Mouse (Mus musculus): ENCODE measurements around the gene Efl1. TPM values are rescaled to one million over a fixed set of nuclear protein-coding genes. Genes with fewer than 3 reads are reported as not detected.
A peak's percentile ranks its signal among the peaks of the same experiment; 100 is the strongest.

Efl1 gene
- polyA plus RNA-seq (2014; fragmentation: Nextera tagmentation; extraction: Ambion mirVana) = 19.6 and 24.8 TPM in 2 replicates

GRCm38 (mm10) chr7:82648353-82649080 is at the start of gene Efl1, which contains the start of gene Saxo2:
Gene Efl1, plus strand, starts transcription at chr7:82648614.
Gene Saxo2, minus strand, starts transcription at chr7:82648528.
- Histone ChIP-seq H3K4me2 (ENCODE audit: low read length) (peak within 1 kb of the TSS; percentile 67), H3K9ac (replicated peaks; ENCODE audit: low read length) (peak within 1 kb of the TSS; percentile 59), H3K4me1 (ENCODE audit: control insufficient read depth, insufficient read depth, low read length) (peaks cover 8% of the 10 kb centered on the region), H3K27me3 (ENCODE audit: control insufficient read depth, insufficient read depth, low read length) (no peaks in the 10 kb centered on the region), H3K9me3 (ENCODE audit: control insufficient read depth, low read length) (no peaks in the 10 kb centered on the region), H3K4me3 (replicated peaks; ENCODE audit: low read depth, low read length) (peak within 1 kb of the TSS; percentile 66), H3K27ac (replicated peaks; ENCODE audit: low read depth, low read length) (no peak within 1 kb of the TSS), H3K36me3 (ENCODE audit: control insufficient read depth, insufficient read depth, low read length) (0 out of 2 replicates have a peak, but pooled peaks cover 10% of the 10 kb centered on the region)
- peak; percentile 98 for DNase-seq
- ATAC-seq (ENCODE audit: low FRiP score, low TSS enrichment) = peak; percentile 98
- under 1% methylated on average over 46 of the region's 46 CpGs for WGBS

- Histone ChIP-seq H3K9me3 (ENCODE audit: control insufficient read depth, low read length) (no peaks in the 10 kb centered on the region), H3K4me1 (ENCODE audit: control insufficient read depth, insufficient read depth, low read length) (no peaks in the 10 kb centered on the region), H3K9ac (replicated peaks; ENCODE audit: low read length) (no peak overlapping the region), H3K4me2 (ENCODE audit: low read length) (no peak overlapping the region), H3K4me3 (replicated peaks; ENCODE audit: low read depth, low read length) (no peak overlapping the region), H3K27ac (replicated peaks; ENCODE audit: low read depth, low read length) (no peak overlapping the region), H3K27me3 (ENCODE audit: control insufficient read depth, insufficient read depth, low read length) (no peaks in the 10 kb centered on the region), H3K36me3 (ENCODE audit: control insufficient read depth, insufficient read depth, low read length) (no peaks in the 10 kb centered on the region)
- ATAC-seq (ENCODE audit: low FRiP score, low TSS enrichment) = no peak
- no peak for DNase-seq
- WGBS = 93% methylated on average over 4 of the region's 4 CpGs
Measured at GRCm38 (mm10) chr7:82602008-82602407, 46.4 kb upstream of the Efl1 start.

DNA sequence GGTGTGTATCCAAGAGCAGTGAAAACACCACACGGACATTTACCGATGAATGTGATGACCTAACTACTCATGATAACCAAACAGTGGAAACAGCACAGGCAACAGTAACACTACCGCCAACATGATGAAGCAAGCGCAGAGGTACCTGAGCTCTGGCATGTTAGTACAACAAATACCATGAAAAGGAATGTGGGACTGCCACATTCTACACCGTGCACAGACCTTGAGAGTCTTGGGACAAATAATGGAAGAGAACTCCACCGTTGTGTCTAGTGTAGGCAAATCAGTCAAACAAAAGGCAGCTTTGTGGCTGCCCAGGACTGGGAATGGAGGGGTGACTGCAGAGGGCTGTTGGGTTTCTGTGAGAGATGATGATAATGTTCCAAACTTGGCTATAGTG is 43.0 kb upstream of the Efl1 start:
- no peaks in the 10 kb centered on the region for H3K36me3 ChIP-seq (ENCODE audit: control insufficient read depth, insufficient read depth, low read length)
- no peak overlapping the region for H3K9ac ChIP-seq (replicated peaks; ENCODE audit: low read length)
- H3K4me2 ChIP-seq (ENCODE audit: low read length) = no peak overlapping the region
- WGBS = 85% methylated on average over 6 of the region's 6 CpGs
- DNase-seq (no peak), ATAC-seq (ENCODE audit: low FRiP score, low TSS enrichment) (no peak)
- H3K27ac ChIP-seq (replicated peaks; ENCODE audit: low read depth, low read length) = no peak overlapping the region
- H3K4me3 ChIP-seq (replicated peaks; ENCODE audit: low read depth, low read length) = no peak overlapping the region
- no peaks in the 10 kb centered on the region for H3K4me1 ChIP-seq (ENCODE audit: control insufficient read depth, insufficient read depth, low read length)
- H3K27me3 ChIP-seq (ENCODE audit: control insufficient read depth, insufficient read depth, low read length) = no peaks in the 10 kb centered on the region
- H3K9me3 ChIP-seq (ENCODE audit: control insufficient read depth, low read length) = no peaks in the 10 kb centered on the region

DNA sequence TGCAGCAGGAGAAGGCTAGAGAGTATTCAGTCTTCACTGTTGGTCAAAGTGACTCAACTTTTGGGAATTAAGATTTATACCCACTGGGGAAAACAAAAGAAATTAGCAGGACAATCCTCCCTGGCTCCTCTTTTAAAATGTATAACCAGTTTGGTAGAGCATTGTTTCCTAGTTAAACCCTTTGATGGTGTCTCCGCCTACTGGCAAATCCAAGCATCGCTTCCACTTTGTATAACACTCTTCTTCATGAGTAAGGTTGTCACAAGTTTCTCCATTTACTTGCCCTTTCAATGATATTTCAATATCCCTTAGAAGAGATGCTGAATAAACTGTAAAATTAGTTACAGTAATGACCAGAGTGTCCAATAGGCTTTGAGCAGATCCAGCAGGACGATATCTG is 38.8 kb upstream of the Efl1 start:
- H3K27me3 ChIP-seq (ENCODE audit: control insufficient read depth, insufficient read depth, low read length) = no peaks in the 10 kb centered on the region
- DNase-seq (no peak), ATAC-seq (ENCODE audit: low FRiP score, low TSS enrichment) (no peak)
- no peak overlapping the region for H3K4me2 ChIP-seq (ENCODE audit: low read length)
- H3K4me3 ChIP-seq (replicated peaks; ENCODE audit: low read depth, low read length) = no peak overlapping the region
- no peaks in the 10 kb centered on the region for H3K36me3 ChIP-seq (ENCODE audit: control insufficient read depth, insufficient read depth, low read length)
- no peaks in the 10 kb centered on the region for H3K4me1 ChIP-seq (ENCODE audit: control insufficient read depth, insufficient read depth, low read length)
- H3K9ac ChIP-seq (replicated peaks; ENCODE audit: low read length) = no peak overlapping the region
- no peaks in the 10 kb centered on the region for H3K9me3 ChIP-seq (ENCODE audit: control insufficient read depth, low read length)
- no peak overlapping the region for H3K27ac ChIP-seq (replicated peaks; ENCODE audit: low read depth, low read length)
- WGBS = 68% methylated on average over 3 of the region's 3 CpGs

DNA sequence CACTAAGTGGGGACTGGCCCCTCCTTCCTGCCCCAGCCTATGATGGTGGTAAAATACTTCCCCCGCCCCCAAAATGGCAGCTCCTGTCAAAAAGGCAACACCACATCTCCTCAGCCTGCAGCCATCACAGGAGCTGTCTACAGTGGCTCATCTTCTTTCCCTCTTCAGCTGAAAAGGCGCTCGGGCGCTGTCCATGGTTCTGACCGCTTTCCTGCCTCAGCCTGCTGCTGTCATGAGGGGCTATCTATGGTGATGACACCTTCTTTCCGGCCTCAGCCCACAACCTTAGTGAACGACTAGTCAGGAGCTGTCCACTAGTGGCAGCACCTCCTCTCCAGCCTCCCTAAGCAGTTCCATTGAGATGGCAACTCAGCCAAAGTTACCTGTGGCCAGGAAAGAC is 23.1 kb upstream of the Efl1 start:
- Histone ChIP-seq H3K27me3 (ENCODE audit: control insufficient read depth, insufficient read depth, low read length) (no peaks in the 10 kb centered on the region), H3K4me3 (replicated peaks; ENCODE audit: low read depth, low read length) (no peak overlapping the region), H3K4me1 (ENCODE audit: control insufficient read depth, insufficient read depth, low read length) (no peaks in the 10 kb centered on the region), H3K9me3 (ENCODE audit: control insufficient read depth, low read length) (no peaks in the 10 kb centered on the region), H3K27ac (replicated peaks; ENCODE audit: low read depth, low read length) (no peak overlapping the region), H3K4me2 (ENCODE audit: low read length) (no peak overlapping the region), H3K36me3 (ENCODE audit: control insufficient read depth, insufficient read depth, low read length) (no peaks in the 10 kb centered on the region), H3K9ac (replicated peaks; ENCODE audit: low read length) (no peak overlapping the region)
- DNase-seq = peak; percentile 8
- no peak for ATAC-seq (ENCODE audit: low FRiP score, low TSS enrichment)
- WGBS = 30% methylated on average over 7 of the region's 7 CpGs

GRCm38 (mm10) chr7:82647183-82647582 is 1.2 kb upstream of the Efl1 start:
- 90% methylated on average over 3 of the region's 3 CpGs for WGBS
- 0 out of 2 replicates have a peak, but pooled peaks cover 8% of the 10 kb centered on the region for H3K36me3 ChIP-seq (ENCODE audit: control insufficient read depth, insufficient read depth, low read length)
- no peak overlapping the region for H3K9ac ChIP-seq (replicated peaks; ENCODE audit: low read length)
- H3K4me3 ChIP-seq (replicated peaks; ENCODE audit: low read depth, low read length) = no peak overlapping the region
- H3K27me3 ChIP-seq (ENCODE audit: control insufficient read depth, insufficient read depth, low read length) = no peaks in the 10 kb centered on the region
- H3K9me3 ChIP-seq (ENCODE audit: control insufficient read depth, low read length) = no peaks in the 10 kb centered on the region
- H3K27ac ChIP-seq (replicated peaks; ENCODE audit: low read depth, low read length) = no peak overlapping the region
- H3K4me2 ChIP-seq (ENCODE audit: low read length) = no peak overlapping the region
- DNase-seq = no peak
- peaks cover 8% of the 10 kb centered on the region for H3K4me1 ChIP-seq (ENCODE audit: control insufficient read depth, insufficient read depth, low read length)
- ATAC-seq (ENCODE audit: low FRiP score, low TSS enrichment) = no peak

DNA sequence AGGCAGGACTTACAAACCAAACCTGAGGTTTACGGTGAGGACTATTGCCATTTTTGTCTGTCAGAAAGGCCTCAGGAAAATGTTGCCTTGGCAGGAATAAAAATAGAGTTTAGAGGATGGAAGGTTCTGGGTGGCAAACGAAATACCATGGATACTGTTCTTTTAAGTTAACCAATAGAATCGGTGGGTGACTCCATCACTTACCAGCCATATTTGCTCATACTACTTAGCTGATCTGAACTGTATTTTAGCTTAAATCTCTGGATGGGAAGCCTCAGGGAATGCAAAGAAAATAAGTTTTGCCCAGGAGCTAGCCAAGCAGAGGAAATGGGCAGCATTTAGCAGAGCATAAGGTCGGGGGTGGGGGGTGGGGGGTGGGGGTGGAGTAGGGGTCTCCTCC is 505 bp upstream of the Efl1 start:
- Histone ChIP-seq H3K27ac (replicated peaks; ENCODE audit: low read depth, low read length) (no peak overlapping the region), H3K9ac (replicated peaks; ENCODE audit: low read length) (peak overlapping the region; percentile 59), H3K27me3 (ENCODE audit: control insufficient read depth, insufficient read depth, low read length) (no peaks in the 10 kb centered on the region), H3K4me1 (ENCODE audit: control insufficient read depth, insufficient read depth, low read length) (peaks cover 8% of the 10 kb centered on the region), H3K4me3 (replicated peaks; ENCODE audit: low read depth, low read length) (peak overlapping the region; percentile 66), H3K9me3 (ENCODE audit: control insufficient read depth, low read length) (no peaks in the 10 kb centered on the region), H3K4me2 (ENCODE audit: low read length) (peak overlapping the region; percentile 67), H3K36me3 (ENCODE audit: control insufficient read depth, insufficient read depth, low read length) (0 out of 2 replicates have a peak, but pooled peaks cover 10% of the 10 kb centered on the region)
- 26% methylated on average over 4 of the region's 4 CpGs for WGBS
- DNase-seq = no peak
- ATAC-seq (ENCODE audit: low FRiP score, low TSS enrichment) = no peak

DNA sequence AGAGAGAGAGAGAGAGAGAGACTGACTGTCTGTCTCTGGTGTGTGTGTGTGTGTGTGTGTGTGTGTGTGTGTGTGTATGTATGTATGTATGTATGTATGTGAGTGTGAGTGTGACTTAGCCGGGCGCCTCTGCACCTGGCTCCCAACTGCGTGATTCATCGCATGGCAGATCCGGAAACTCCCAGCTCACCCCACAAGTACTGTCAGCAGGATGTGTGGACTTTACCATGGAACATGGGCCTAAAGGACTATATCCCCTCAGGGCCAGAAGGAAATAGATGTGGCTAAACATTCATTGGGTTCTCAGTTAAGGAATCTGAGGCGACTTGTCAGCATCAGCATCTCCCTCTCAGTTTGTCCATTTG is 649 bp downstream of the Efl1 start:
- DNase-seq (peak; percentile 4), ATAC-seq (ENCODE audit: low FRiP score, low TSS enrichment) (peak; percentile 13)
- Histone ChIP-seq H3K36me3 (ENCODE audit: control insufficient read depth, insufficient read depth, low read length) (0 out of 2 replicates have a peak, but pooled peaks cover 10% of the 10 kb centered on the region), H3K9ac (replicated peaks; ENCODE audit: low read length) (peak overlapping the region; percentile 59), H3K27ac (replicated peaks; ENCODE audit: low read depth, low read length) (no peak overlapping the region), H3K4me1 (ENCODE audit: control insufficient read depth, insufficient read depth, low read length) (peaks cover 8% of the 10 kb centered on the region), H3K27me3 (ENCODE audit: control insufficient read depth, insufficient read depth, low read length) (no peaks in the 10 kb centered on the region), H3K4me2 (ENCODE audit: low read length) (peak overlapping the region; percentile 67), H3K4me3 (replicated peaks; ENCODE audit: low read depth, low read length) (peak overlapping the region; percentile 66), H3K9me3 (ENCODE audit: control insufficient read depth, low read length) (no peaks in the 10 kb centered on the region)
- WGBS = 27% methylated on average over 6 of the region's 6 CpGs

- Histone ChIP-seq H3K4me3 (replicated peaks; ENCODE audit: low read depth, low read length) (no peak overlapping the region), H3K36me3 (ENCODE audit: control insufficient read depth, insufficient read depth, low read length) (peaks cover 44% of the 10 kb centered on the region), H3K9ac (replicated peaks; ENCODE audit: low read length) (no peak overlapping the region), H3K9me3 (ENCODE audit: control insufficient read depth, low read length) (no peaks in the 10 kb centered on the region), H3K4me1 (ENCODE audit: control insufficient read depth, insufficient read depth, low read length) (no peaks in the 10 kb centered on the region), H3K27ac (replicated peaks; ENCODE audit: low read depth, low read length) (no peak overlapping the region), H3K4me2 (ENCODE audit: low read length) (no peak overlapping the region), H3K27me3 (ENCODE audit: control insufficient read depth, insufficient read depth, low read length) (no peaks in the 10 kb centered on the region)
- no peak for DNase-seq
- WGBS = 91% methylated on average over 3 of the region's 3 CpGs
- no peak for ATAC-seq (ENCODE audit: low FRiP score, low TSS enrichment)
Measured at GRCm38 (mm10) chr7:82664604-82665003, 16.2 kb downstream of the Efl1 start.

Data from midbrain, embryonic 14.5 days (tissue).